Mouse (Mus musculus) myocyte (in vitro differentiated cells): ENCODE results near the gene Vmn1r57.
"Not testable (repeated sequence)": the region's sequence is repeated elsewhere in the genome, so short reads cannot be mapped to it uniquely, and the experiment has no call there.

Source experiments
- MAX ChIP-seq: IDR thresholded peaks from one replicate; pipeline ENCODE4 v1.6.1; 2011; ENCODE audit warnings: low read depth, mild to moderate bottlenecking, control low read depth
- MYOD1 ChIP-seq, 3 experiments: IDR thresholded peaks; one replicate each; pipeline ENCODE4 v1.6.1; 2011; ENCODE audit warnings: control low read depth in 2 of 3, low read depth in 2 of 3, mild to moderate bottlenecking in 2 of 3, moderate library complexity in 1 of 3; ENCODE audit not compliant: insufficient read length in 2 of 3, control insufficient read depth in 1 of 3
- POLR2A ChIP-seq: IDR thresholded peaks from one replicate; pipeline ENCODE4 v1.6.1; 2011; ENCODE audit warnings: low read depth, mild to moderate bottlenecking, control low read depth, moderate library complexity; ENCODE audit not compliant: insufficient read length
- POLR2AphosphoS2 ChIP-seq: IDR thresholded peaks from one replicate; pipeline ENCODE4 v1.6.1; 2011; ENCODE audit warnings: low read depth, control low read depth; ENCODE audit not compliant: insufficient read length
- REST ChIP-seq: IDR thresholded peaks from one replicate; pipeline ENCODE4 v1.6.1; 2011; ENCODE audit warnings: mild to moderate bottlenecking, control low read depth, moderate library complexity; ENCODE audit not compliant: insufficient read depth, insufficient read length
- TCF12 ChIP-seq: IDR thresholded peaks from one replicate; pipeline ENCODE4 v1.6.1; 2011; ENCODE audit warnings: mild to moderate bottlenecking, control low read depth; ENCODE audit not compliant: poor library complexity, insufficient read depth, severe bottlenecking
- TCF3 ChIP-seq: IDR thresholded peaks from one replicate; pipeline ENCODE4 v1.6.1; 2011; ENCODE audit warnings: low read depth, control low read depth; ENCODE audit not compliant: insufficient read length

DNA sequence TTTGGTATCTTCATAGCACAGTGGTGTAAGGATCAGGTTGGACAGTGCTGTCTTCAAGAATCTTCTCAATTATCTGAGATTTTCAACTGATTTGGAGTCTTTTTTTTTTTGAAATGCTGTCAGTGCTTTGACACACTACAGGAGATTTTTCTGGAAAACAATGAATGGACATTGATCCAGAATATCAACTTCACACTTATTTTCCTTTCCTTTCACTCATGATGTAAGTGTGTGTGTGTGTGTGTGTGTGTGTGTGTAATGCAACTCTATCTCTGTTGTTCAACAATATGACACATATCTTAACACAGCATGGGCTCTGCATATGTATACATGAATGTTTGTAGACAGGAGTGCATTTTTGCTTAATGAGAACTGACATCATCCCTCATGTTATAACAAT is 21.6 kb upstream of the Vmn1r57 start, which contains the start of gene Vmn1r56:
- not testable (repeated sequence) for TF ChIP-seq POLR2A; POLR2AphosphoS2; MAX; TCF3; REST; TCF12; MYOD1 (IDR thresholded peaks at IDR 0.05; ENCODE audit: control insufficient read depth in 1 of 3, insufficient read length in 2 of 3, low read depth in 2 of 3)
